16 mouse cellular contexts compared by ENCODE assay signal in the genomic region with DNA sequence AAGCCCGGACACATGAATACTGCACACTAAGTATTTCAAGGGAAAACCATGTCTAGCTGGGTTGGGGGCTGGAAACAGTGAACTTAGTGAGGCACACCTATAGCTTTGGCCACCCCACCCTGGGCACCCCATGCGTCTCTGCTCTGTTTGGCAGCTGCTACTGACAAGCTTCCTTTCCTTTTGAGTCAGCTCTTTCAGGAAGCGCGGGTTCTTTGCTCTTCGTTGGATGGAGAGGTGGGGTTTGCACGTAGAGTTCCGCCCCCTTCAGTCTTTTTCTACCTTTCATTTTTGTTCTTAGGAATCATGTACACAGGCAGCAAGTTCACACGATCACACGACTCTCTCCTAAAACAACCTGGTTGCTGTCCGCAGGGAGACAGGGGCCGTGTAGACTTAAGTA.
"Had no signal": no experiment of that assay in that cellular context is flagged by ENCODE, and none has a peak within 500 bp of the region (broad histone marks: within the 10 kb centered on the region; RNA-seq: fewer than 3 reads in every experiment).

No protein-coding gene starts in this region.

- H3K4me2 ChIP-seq: limb, embryonic 13.5 days; neural tube, embryonic 13.5 days had no signal

- H3K9me3 ChIP-seq: limb, embryonic 13.5 days; midbrain, embryonic 10.5 days; neural tube, embryonic 13.5 days had no signal

- H3K27ac ChIP-seq: limb, embryonic 13.5 days; liver, embryonic 14.5 days; midbrain, embryonic 10.5 days; neural tube, embryonic 13.5 days had no signal

- H3K4me3 ChIP-seq: limb, embryonic 13.5 days; midbrain, embryonic 10.5 days; myocyte; neural tube, embryonic 13.5 days had no signal

- H3K27me3 ChIP-seq: limb, embryonic 13.5 days; neural tube, embryonic 13.5 days had no signal

- H3K36me3 ChIP-seq: limb, embryonic 13.5 days; neural tube, embryonic 13.5 days had no signal

- DNase-seq: kidney, adult 9 months; kidney, postnatal 10 days; kidney, postnatal 4 days; left cerebral cortex, postnatal 4 days; lung, adult 18-20 months; lung, postnatal 4 days; midbrain, embryonic 14.5 days; retina, postnatal 1 day; right cerebral cortex, postnatal 4 days; thymus, adult 18-20 months; thymus, postnatal 14 days had no signal

- H3K9ac ChIP-seq: limb, embryonic 13.5 days; liver, embryonic 14.5 days; neural tube, embryonic 13.5 days had no signal
